Mouse (Mus musculus): ENCODE data around the gene Nutm1. TPM values are rescaled to one million over a fixed set of nuclear protein-coding genes. Genes with fewer than 3 reads are reported as not detected.

The Nutm1 gene
- polyA plus RNA-seq, 1 experiment from 2014 or later: 0.05 TPM

DNA sequence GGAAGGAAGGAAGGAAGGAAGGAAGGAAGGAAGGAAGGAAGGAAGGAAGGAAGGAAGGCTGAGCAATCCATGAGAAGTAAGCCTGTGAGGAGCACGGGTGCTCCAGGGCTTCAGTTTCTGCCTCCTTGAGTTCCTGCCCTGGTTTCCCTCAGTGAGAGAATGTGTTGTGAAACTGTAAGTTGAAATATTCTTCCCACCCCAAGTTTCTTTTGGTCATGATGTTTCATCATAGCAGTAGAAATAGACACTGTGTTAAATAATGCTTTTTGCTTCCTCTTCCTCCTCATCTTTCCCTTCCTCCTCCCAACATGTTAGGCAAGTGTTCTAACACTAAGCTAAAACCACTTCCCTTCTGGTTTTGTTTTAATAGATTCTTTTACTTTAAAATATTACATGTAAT lies 26.5 kb downstream of the Nutm1 start:
- Histone ChIP-seq H3K9me3 (ENCODE audit: control insufficient read depth, low read length) (no peaks in the 10 kb centered on the region), H3K4me1 (replicated peaks; ENCODE audit: control insufficient read depth, insufficient read depth, low read length) (no peaks in the 10 kb centered on the region), H3K4me3 (ENCODE audit: low read depth, low read length) (no peak overlapping the region), H3K36me3 (ENCODE audit: control insufficient read depth, insufficient read depth, low read length) (no peaks in the 10 kb centered on the region), H3K27me3 (ENCODE audit: control insufficient read depth, insufficient read depth, low read length) (no peaks in the 10 kb centered on the region), H3K4me2 (ENCODE audit: low read depth, low read length, severe bottlenecking) (no peak overlapping the region), H3K27ac (ENCODE audit: low read depth, low read length) (no peak overlapping the region), H3K9ac (ENCODE audit: low read length) (no peak overlapping the region)
- WGBS: 84% methylated on average over 1 of the region's 1 CpGs
- no peak for DNase-seq (ENCODE audit: low spot score)
- ATAC-seq (replicated peaks; ENCODE audit: low FRiP score): no peak

DNA sequence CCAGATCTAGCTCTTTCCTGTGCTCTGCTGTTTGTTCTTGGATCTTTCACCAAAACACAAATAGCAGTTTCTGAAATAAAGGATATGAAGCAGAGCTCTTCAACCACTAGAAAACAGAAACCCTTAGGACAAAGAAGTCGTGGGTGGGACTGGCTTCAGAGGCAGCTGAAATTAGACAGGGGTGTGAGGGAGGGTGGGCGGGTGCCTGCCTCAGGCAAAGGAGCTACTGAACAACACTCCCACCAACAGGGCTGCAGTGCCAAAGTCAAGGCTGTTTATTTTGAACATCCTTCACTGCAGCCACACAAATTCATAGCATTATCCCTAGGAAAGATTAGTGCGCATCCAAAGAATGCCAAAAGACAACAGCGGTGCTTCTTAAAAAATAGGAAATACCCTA lies 34.7 kb downstream of the Nutm1 start:
- DNase-seq (ENCODE audit: low spot score) (no peak), ATAC-seq (replicated peaks; ENCODE audit: low FRiP score) (no peak)
- no peaks in the 10 kb centered on the region for H3K4me1 ChIP-seq (replicated peaks; ENCODE audit: control insufficient read depth, insufficient read depth, low read length)
- no peak overlapping the region for H3K4me3 ChIP-seq (ENCODE audit: low read depth, low read length)
- H3K27me3 ChIP-seq (ENCODE audit: control insufficient read depth, insufficient read depth, low read length): no peaks in the 10 kb centered on the region
- 71% methylated on average over 4 of the region's 4 CpGs for WGBS
- no peak overlapping the region for H3K4me2 ChIP-seq (ENCODE audit: low read depth, low read length, severe bottlenecking)
- H3K27ac ChIP-seq (ENCODE audit: low read depth, low read length): no peak overlapping the region
- no peaks in the 10 kb centered on the region for H3K9me3 ChIP-seq (ENCODE audit: control insufficient read depth, low read length)
- H3K9ac ChIP-seq (ENCODE audit: low read length): no peak overlapping the region
- H3K36me3 ChIP-seq (ENCODE audit: control insufficient read depth, insufficient read depth, low read length): no peaks in the 10 kb centered on the region

DNA sequence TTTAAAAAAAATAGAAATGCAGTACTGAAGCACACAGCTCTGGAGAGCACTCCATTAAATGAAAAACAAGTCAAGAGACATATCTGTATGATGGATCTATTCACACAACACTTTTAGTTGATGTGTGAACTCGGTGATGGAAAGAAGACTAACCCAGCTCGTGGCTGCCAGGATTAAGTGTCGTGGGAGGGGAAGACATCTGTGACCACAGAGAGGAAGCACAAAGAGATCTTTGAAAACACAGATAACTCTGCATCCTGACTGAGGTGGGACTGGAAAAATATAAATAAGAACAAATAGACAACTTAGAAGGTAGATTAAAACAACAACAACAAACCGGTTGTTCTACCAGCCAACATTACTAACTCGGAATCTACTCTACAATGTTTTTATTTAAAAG lies 36.5 kb downstream of the Nutm1 start:
- no peak overlapping the region for H3K27ac ChIP-seq (ENCODE audit: low read depth, low read length)
- no peaks in the 10 kb centered on the region for H3K9me3 ChIP-seq (ENCODE audit: control insufficient read depth, low read length)
- H3K27me3 ChIP-seq (ENCODE audit: control insufficient read depth, insufficient read depth, low read length): no peaks in the 10 kb centered on the region
- H3K4me1 ChIP-seq (replicated peaks; ENCODE audit: control insufficient read depth, insufficient read depth, low read length): no peaks in the 10 kb centered on the region
- DNase-seq (ENCODE audit: low spot score) (no peak), ATAC-seq (replicated peaks; ENCODE audit: low FRiP score) (no peak)
- H3K36me3 ChIP-seq (ENCODE audit: control insufficient read depth, insufficient read depth, low read length): no peaks in the 10 kb centered on the region
- H3K9ac ChIP-seq (ENCODE audit: low read length): no peak overlapping the region
- no peak overlapping the region for H3K4me3 ChIP-seq (ENCODE audit: low read depth, low read length)
- H3K4me2 ChIP-seq (ENCODE audit: low read depth, low read length, severe bottlenecking): no peak overlapping the region
- 83% methylated on average over 5 of the region's 5 CpGs for WGBS

DNA sequence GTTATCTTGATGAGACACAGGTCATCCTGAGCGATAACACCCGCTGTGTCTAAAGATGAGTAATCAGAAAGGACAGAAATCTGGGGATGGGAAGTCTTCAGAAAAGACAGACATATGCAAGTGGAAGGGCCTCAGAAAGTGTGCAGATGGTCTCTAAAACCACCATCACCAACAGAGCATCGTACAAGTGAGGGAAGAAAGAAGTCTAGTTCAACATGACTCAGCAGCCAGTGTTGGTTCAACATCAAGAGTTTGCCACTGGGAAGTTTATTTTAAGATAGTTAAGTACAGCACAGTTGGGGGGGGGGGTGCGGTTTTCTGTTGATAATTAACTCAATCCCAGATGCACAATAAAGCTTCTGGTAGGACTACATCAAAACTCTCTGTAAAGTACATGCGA lies 38.2 kb downstream of the Nutm1 start:
- Histone ChIP-seq H3K27ac (ENCODE audit: low read depth, low read length) (no peak overlapping the region), H3K9me3 (ENCODE audit: control insufficient read depth, low read length) (no peaks in the 10 kb centered on the region), H3K4me2 (ENCODE audit: low read depth, low read length, severe bottlenecking) (no peak overlapping the region), H3K36me3 (ENCODE audit: control insufficient read depth, insufficient read depth, low read length) (no peaks in the 10 kb centered on the region), H3K27me3 (ENCODE audit: control insufficient read depth, insufficient read depth, low read length) (no peaks in the 10 kb centered on the region), H3K9ac (ENCODE audit: low read length) (no peak overlapping the region), H3K4me1 (replicated peaks; ENCODE audit: control insufficient read depth, insufficient read depth, low read length) (no peaks in the 10 kb centered on the region), H3K4me3 (ENCODE audit: low read depth, low read length) (no peak overlapping the region)
- DNase-seq (ENCODE audit: low spot score) (no peak), ATAC-seq (replicated peaks; ENCODE audit: low FRiP score) (no peak)
- 90% methylated on average over 5 of the region's 5 CpGs for WGBS

DNA sequence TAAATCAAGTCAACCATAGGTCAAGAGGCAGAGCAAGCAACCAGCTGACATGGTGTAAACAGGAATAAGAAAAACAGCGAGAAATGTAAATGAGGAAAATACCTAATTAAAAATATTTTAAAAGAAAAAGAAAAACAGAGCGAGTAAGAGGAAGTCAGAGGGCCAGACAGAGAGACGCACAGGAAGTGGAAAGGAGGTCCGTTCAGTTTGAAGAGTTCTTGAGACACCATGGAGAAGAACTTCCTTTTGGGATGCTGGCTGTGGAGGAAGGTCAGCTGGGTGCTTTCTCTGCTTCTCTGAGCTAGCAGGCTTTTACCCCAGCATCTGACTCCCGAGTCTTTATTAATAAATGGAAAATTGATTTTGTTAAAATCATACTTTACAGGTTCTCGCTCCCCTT lies 41.5 kb downstream of the Nutm1 start:
- 85% methylated on average over 6 of the region's 6 CpGs for WGBS
- Histone ChIP-seq H3K36me3 (ENCODE audit: control insufficient read depth, insufficient read depth, low read length) (no peaks in the 10 kb centered on the region), H3K9ac (ENCODE audit: low read length) (no peak overlapping the region), H3K4me2 (ENCODE audit: low read depth, low read length, severe bottlenecking) (no peak overlapping the region), H3K4me3 (ENCODE audit: low read depth, low read length) (no peak overlapping the region), H3K9me3 (ENCODE audit: control insufficient read depth, low read length) (no peaks in the 10 kb centered on the region), H3K27me3 (ENCODE audit: control insufficient read depth, insufficient read depth, low read length) (no peaks in the 10 kb centered on the region), H3K27ac (ENCODE audit: low read depth, low read length) (no peak overlapping the region), H3K4me1 (replicated peaks; ENCODE audit: control insufficient read depth, insufficient read depth, low read length) (no peaks in the 10 kb centered on the region)
- ATAC-seq (replicated peaks; ENCODE audit: low FRiP score) (no peak), DNase-seq (ENCODE audit: low spot score) (no peak)

DNA sequence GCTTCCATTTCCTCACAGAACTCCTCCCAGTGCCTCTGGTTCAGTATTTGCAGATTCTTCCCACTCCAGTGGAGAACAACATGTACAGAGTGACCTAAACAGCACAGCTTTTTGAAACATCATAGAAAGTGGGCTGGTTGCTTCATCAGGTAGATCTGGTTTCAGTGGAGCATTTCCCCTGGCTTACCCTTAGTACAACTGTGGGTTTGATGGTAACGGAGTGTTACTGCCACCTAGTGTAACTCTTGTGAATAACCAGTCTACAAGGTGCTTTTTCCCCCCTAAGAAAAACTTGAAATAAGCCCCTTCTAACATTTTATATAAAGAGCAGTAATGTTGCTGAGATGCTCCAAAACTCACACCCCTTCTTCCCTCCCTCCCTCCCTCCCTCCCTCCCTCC lies 43.1 kb downstream of the Nutm1 start:
- Histone ChIP-seq H3K4me3 (ENCODE audit: low read depth, low read length) (no peak overlapping the region), H3K9me3 (ENCODE audit: control insufficient read depth, low read length) (no peaks in the 10 kb centered on the region), H3K36me3 (ENCODE audit: control insufficient read depth, insufficient read depth, low read length) (no peaks in the 10 kb centered on the region), H3K27me3 (ENCODE audit: control insufficient read depth, insufficient read depth, low read length) (no peaks in the 10 kb centered on the region), H3K27ac (ENCODE audit: low read depth, low read length) (no peak overlapping the region), H3K4me1 (replicated peaks; ENCODE audit: control insufficient read depth, insufficient read depth, low read length) (no peaks in the 10 kb centered on the region), H3K4me2 (ENCODE audit: low read depth, low read length, severe bottlenecking) (no peak overlapping the region), H3K9ac (ENCODE audit: low read length) (no peak overlapping the region)
- WGBS: 3% methylated on average over 1 of the region's 1 CpGs
- ATAC-seq (replicated peaks; ENCODE audit: low FRiP score) (peak; percentile 61; the same call in 1 of the 2 replicates), DNase-seq (ENCODE audit: low spot score) (no peak)

DNA sequence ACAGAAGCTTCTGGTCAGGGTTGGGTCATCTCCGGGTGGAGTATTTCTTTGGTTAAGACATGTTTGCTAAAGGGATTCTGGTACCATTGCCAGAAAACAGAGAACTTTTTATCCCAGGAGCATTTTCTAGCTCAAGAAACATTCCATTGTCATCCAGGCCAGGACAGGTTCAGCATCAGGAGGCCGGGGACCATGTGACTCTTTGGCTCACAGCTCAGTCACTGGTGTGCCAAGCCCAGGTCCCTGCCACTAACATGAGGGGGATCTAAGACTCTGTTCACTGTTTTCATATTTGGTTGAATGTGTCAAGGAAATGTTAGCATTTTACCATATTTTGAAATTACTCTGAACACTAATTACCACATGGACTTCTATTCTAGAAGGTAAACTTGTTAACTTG lies 48.4 kb downstream of the Nutm1 start:
- WGBS: 85% methylated on average over 2 of the region's 2 CpGs
- Histone ChIP-seq H3K4me1 (replicated peaks; ENCODE audit: control insufficient read depth, insufficient read depth, low read length) (no peaks in the 10 kb centered on the region), H3K27me3 (ENCODE audit: control insufficient read depth, insufficient read depth, low read length) (no peaks in the 10 kb centered on the region), H3K9me3 (ENCODE audit: control insufficient read depth, low read length) (no peaks in the 10 kb centered on the region), H3K9ac (ENCODE audit: low read length) (no peak overlapping the region), H3K4me2 (ENCODE audit: low read depth, low read length, severe bottlenecking) (no peak overlapping the region), H3K4me3 (ENCODE audit: low read depth, low read length) (no peak overlapping the region), H3K36me3 (ENCODE audit: control insufficient read depth, insufficient read depth, low read length) (no peaks in the 10 kb centered on the region), H3K27ac (ENCODE audit: low read depth, low read length) (no peak overlapping the region)
- DNase-seq (ENCODE audit: low spot score) (no peak), ATAC-seq (replicated peaks; ENCODE audit: low FRiP score) (no peak)

DNA sequence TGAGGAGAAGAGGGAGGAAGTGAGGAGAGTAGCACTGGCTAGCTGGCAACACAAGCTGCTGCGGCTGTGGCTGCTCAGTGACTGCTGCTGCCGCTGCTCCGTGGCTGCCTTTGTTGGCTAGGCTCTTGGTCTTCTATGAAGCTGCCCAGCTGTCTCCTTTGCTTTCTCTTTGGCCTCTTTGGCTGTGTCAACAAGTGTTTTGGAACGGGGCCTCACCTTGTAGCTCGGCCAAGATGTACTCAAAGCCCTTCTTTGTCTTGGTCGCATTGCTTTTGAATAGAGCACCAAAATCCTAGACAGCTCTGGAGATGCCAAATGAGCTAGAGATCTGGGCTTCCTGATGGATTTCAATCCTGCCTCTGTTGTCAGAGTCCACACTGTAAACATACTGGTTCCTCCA lies 48.9 kb downstream of the Nutm1 start:
- H3K36me3 ChIP-seq (ENCODE audit: control insufficient read depth, insufficient read depth, low read length): no peaks in the 10 kb centered on the region
- H3K4me2 ChIP-seq (ENCODE audit: low read depth, low read length, severe bottlenecking): no peak overlapping the region
- no peak overlapping the region for H3K4me3 ChIP-seq (ENCODE audit: low read depth, low read length)
- WGBS: 81% methylated on average over 6 of the region's 6 CpGs
- H3K27ac ChIP-seq (ENCODE audit: low read depth, low read length): no peak overlapping the region
- no peaks in the 10 kb centered on the region for H3K9me3 ChIP-seq (ENCODE audit: control insufficient read depth, low read length)
- no peak for DNase-seq (ENCODE audit: low spot score)
- H3K4me1 ChIP-seq (replicated peaks; ENCODE audit: control insufficient read depth, insufficient read depth, low read length): no peaks in the 10 kb centered on the region
- no peak for ATAC-seq (replicated peaks; ENCODE audit: low FRiP score)
- no peak overlapping the region for H3K9ac ChIP-seq (ENCODE audit: low read length)
- no peaks in the 10 kb centered on the region for H3K27me3 ChIP-seq (ENCODE audit: control insufficient read depth, insufficient read depth, low read length)

DNA sequence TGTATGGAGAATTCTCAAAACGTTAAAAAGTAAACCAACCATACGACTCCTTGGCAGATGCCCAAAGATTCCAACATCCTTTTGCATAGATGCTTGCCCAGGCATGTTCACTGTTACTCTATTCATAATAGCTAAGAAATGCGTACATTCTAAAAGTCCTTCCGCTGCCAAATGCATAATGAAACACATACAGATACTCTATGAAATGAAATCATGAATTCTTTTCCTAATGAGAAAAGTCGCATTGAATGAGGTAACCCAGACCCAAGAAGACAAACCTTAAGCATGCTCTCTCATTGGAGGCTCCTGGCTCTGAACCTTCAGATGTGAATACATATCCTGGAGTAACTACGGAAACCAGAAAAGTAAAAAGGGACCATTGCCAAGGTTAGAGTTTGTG lies 56.0 kb downstream of the Nutm1 start:
- ATAC-seq (replicated peaks; ENCODE audit: low FRiP score) (no peak), DNase-seq (ENCODE audit: low spot score) (no peak)
- no peaks in the 10 kb centered on the region for H3K4me1 ChIP-seq (replicated peaks; ENCODE audit: control insufficient read depth, insufficient read depth, low read length)
- H3K4me2 ChIP-seq (ENCODE audit: low read depth, low read length, severe bottlenecking): no peak overlapping the region
- H3K27me3 ChIP-seq (ENCODE audit: control insufficient read depth, insufficient read depth, low read length): no peaks in the 10 kb centered on the region
- no peaks in the 10 kb centered on the region for H3K36me3 ChIP-seq (ENCODE audit: control insufficient read depth, insufficient read depth, low read length)
- H3K27ac ChIP-seq (ENCODE audit: low read depth, low read length): no peak overlapping the region
- WGBS: 88% methylated on average over 6 of the region's 6 CpGs
- no peak overlapping the region for H3K4me3 ChIP-seq (ENCODE audit: low read depth, low read length)
- H3K9ac ChIP-seq (ENCODE audit: low read length): no peak overlapping the region
- H3K9me3 ChIP-seq (ENCODE audit: control insufficient read depth, low read length): no peaks in the 10 kb centered on the region
